Mouse (Mus musculus): ENCODE measurements at regions not wholly inside any gene's neighbourhood (a gene's known extent, or its start where the extent isn't known, plus 50 kb on each side); places are given as distances from the start of the nearest gene placed in this dataset.
A peak's percentile ranks its signal among the peaks of the same experiment; 100 is the strongest.
"Not testable (repeated sequence)": the region's sequence is repeated elsewhere in the genome, so short reads cannot be mapped to it uniquely, and the experiment has no call there.

DNA sequence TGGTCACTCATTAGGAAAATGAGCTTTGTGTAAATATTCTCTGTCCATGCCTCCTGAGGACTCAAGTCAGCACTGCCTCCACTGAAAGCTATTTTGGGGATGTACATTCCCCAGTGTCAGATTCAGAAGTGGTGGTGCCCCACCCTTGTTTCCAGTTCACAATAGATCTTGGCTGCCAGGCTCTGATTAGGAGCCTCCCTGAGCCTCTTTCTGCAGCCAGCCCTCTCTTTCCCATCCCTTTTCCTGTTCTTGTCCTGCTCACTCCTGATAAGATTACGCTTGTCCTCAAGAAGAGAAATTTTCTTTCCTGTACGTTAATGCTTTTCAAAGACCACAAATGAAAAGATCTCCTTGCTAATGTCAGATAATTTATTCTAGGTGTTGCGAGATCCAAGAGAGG, 465.2 kb downstream of the Ets1 start:
- no peak for DNase-seq (ENCODE audit: low spot score in 2 of 2)
- intact Hi-C loops (cut with DNase I), result no loop called here

GRCm38 (mm10) chr9:33104623-33105074, 468.6 kb downstream of the Ets1 start:
- intact Hi-C loops (cut with DNase I), result no loop called here
- DNase-seq (ENCODE audit: low spot score in 2 of 2), result no peak

DNA sequence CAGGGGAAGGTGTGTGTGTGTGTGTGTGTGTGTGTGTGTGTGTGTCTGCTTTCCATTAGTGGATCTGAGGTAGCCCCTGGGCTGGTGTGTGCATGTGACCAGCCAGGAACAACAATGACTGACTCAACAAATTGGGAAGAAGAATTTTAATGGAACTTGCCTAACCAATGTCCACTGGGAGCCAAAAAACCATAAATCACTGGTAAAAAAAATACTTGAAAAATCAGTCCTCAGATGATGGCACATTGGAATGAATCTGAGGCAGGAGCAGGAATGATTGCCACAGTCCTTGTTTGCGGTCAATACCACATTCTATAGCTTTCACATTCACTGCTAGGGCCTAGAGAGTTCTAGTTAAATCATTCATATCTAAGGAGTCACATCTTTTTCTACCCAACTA, 487.8 kb downstream of the Ets1 start:
- DNase-seq (ENCODE audit: low spot score in 2 of 2), result no peak
- intact Hi-C loops (cut with DNase I), result no loop called here

GRCm38 (mm10) chr9:33152186-33152585, 516.2 kb downstream of the Ets1 start:
- no peak for DNase-seq (ENCODE audit: low spot score in 2 of 2)
- intact Hi-C loops (cut with DNase I), result no loop called here

GRCm38 (mm10) chr9:33168159-33168558, 532.1 kb downstream of the Ets1 start:
- DNase-seq (ENCODE audit: low spot score in 2 of 2), result no peak
- intact Hi-C loops (cut with DNase I), result no loop called here

- intact Hi-C loops (cut with DNase I); DNase-seq (ENCODE audit: low spot score in 2 of 2): not testable (repeated sequence)
Measured at GRCm38 (mm10) chr9:33169093-33169492, 533.1 kb downstream of the Ets1 start.

- intact Hi-C loops (cut with DNase I), result no loop called here
- DNase-seq (ENCODE audit: low spot score in 2 of 2), result no peak
Measured at GRCm38 (mm10) chr9:33180066-33180465, 544.0 kb downstream of the Ets1 start.

GRCm38 (mm10) chr9:33187187-33187586, 551.2 kb downstream of the Ets1 start:
- no peak for DNase-seq (ENCODE audit: low spot score in 2 of 2)
- intact Hi-C loops (cut with DNase I), result no loop called here

- intact Hi-C loops (cut with DNase I), result no loop called here
Measured at GRCm38 (mm10) chr9:33209083-33209482, 573.1 kb downstream of the Ets1 start.

DNA sequence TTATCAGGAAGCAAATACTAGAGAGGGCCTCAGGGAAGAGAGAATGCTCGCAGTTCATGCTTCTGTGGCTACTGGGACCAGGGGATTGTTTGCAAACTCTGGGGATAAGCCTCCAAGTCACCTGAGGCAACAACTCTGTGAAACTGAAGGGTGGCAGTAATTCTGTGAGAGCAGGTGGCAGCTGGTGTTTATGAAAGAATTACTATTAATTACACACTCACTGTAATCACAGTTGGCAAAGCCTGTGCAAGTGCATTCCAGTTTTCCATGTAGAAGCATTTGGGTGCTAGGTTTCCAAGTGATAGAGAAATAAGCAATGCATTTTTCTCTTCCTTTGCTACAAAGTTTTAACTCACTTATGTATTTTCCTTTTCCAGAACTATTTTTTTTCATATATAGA, 578.5 kb downstream of the Ets1 start:
- no peak for DNase-seq (ENCODE audit: low spot score in 2 of 2)

More at GRCm38 (mm10) chr9:33209083-33209482, 573.1 kb downstream of the Ets1 start:
- no peak for DNase-seq (ENCODE audit: low spot score in 2 of 2)

DNA sequence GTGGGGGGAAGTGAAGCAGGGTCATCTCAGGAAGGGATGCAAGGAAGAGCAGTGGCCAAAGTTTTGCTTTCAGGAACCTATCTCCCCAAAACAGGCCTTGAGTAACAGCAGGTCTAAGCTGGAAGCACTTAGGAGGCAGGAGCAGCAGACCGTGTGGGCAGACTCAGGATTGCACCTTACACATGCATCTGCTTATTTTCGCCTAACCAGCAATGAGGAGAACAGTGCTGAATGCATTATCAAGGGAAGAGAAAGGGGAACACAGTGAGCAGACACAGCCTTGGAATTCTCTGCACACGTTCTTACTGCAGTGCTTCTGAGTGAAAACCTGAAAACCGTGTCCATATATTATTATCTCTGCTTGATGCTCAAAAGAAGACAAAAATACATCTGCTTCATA, 585.0 kb downstream of the Ets1 start:
- intact Hi-C loops (cut with DNase I), result no loop called here
- DNase-seq (ENCODE audit: low spot score in 2 of 2), result peak; percentile 6 to 8

More for the DNA sequence above, 578.5 kb downstream of the Ets1 start:
- intact Hi-C loops (cut with DNase I), result no loop called here

DNA sequence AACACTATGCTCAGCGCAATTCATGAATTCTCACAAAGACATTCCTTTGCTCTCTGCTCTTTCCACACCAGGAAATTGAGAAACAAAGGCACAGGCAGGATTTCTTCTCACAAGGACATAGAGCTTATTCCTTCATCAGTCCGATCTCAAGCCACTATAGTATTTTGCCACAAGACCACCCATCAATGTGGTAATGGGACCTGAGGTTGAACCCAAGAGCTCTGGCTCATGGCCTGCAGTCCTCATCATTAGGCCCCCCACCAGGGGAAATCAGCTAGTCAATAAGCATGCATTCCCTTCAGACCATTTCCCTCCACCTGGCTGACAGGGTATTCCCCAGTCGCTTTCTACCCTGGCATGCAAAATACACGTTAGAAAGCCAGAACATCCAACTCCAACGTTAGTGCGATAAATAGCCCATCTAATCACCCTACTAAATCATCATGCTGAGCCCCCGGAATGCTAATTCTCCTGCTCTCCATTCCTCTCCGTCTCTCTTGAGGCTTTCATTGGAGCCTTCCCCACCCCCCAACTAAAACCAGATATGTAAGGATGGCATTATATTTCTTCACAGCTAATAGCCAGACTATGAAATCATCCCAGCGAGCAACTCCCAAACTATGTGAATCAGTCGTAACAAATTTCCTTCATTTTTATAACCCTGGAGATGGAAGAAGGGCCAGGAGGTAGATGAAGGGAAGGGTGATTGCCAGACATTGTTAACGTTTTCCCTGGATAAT, 586.2 kb downstream of the Ets1 start:
- DNase-seq (ENCODE audit: low spot score in 2 of 2), result no peak
- intact Hi-C loops (cut with DNase I), result no loop called here

DNA sequence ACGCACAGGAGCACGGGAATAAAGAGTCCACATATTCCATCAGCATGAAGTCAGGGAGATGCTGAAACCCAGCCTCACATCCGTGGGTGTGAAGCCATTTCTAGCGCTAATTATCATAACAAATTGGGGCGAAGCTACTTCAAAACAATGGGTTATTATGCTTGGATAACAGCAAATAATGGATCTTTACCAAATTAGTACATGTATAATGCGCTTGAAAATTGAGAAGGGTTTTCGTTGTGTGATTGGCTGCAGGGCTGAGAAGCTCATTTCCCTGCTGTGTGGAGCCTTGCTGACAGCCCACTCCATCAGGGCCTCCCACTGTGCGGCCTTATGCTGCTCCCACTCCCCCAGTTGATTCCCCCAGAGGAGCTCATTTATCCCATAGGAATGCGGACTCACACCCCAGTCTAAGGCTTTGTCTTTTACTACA, 597.7 kb downstream of the Ets1 start:
- intact Hi-C loops (cut with DNase I), result no loop called here
- no peak for DNase-seq (ENCODE audit: low spot score in 2 of 2)

GRCm38 (mm10) chr9:33238190-33238589, 602.2 kb downstream of the Ets1 start:
- DNase-seq (ENCODE audit: low spot score in 2 of 2), result no peak
- intact Hi-C loops (cut with DNase I), result no loop called here

GRCm38 (mm10) chr9:33238846-33239245, 602.8 kb downstream of the Ets1 start:
- no peak for DNase-seq (ENCODE audit: low spot score in 2 of 2)
- intact Hi-C loops (cut with DNase I), result no loop called here

GRCm38 (mm10) chr9:33240506-33240905, 604.5 kb downstream of the Ets1 start:
- intact Hi-C loops (cut with DNase I), result no loop called here
- DNase-seq (ENCODE audit: low spot score in 2 of 2), result no peak

GRCm38 (mm10) chr9:33240914-33241635, 605.1 kb downstream of the Ets1 start:
- DNase-seq (ENCODE audit: low spot score in 2 of 2), result no peak
- intact Hi-C loops (cut with DNase I), result no loop called here

DNA sequence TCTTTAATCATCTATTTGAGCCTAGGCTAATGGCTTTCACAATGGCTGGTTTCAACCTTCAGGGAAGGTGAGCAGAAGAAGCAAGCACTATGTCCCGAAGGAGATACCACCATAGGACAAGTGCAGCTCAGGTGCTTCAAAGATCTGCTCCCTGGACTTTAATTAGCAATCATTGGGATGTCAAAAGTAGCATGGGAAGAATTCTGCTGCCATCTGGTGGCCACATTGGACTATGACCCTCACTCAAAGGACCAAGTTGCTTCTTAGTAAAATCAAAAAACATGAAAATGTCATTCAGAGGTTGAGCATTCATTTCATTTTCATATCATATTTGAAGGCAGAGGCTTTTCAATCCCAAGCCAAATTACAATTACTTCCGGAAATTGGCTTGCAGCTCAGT, 610.9 kb downstream of the Ets1 start:
- intact Hi-C loops (cut with DNase I), result loop anchor here (2.0 to 5.0 kb wide), 5 partner anchors 150 to 975 kb away; no protein-coding TSS in a partner anchor
- DNase-seq (ENCODE audit: low spot score in 2 of 2), result peak; percentile 7 to 40

GRCm38 (mm10) chr9:33258241-33258640, 622.2 kb downstream of the Ets1 start:
- no peak for DNase-seq (ENCODE audit: low spot score in 2 of 2)
- intact Hi-C loops (cut with DNase I), result no loop called here

GRCm38 (mm10) chr9:33260171-33260570, 624.1 kb downstream of the Ets1 start:
- DNase-seq (ENCODE audit: low spot score in 2 of 2), result peak; percentile 51 to 55
- intact Hi-C loops (cut with DNase I), result loop anchor here (2.0 to 10.0 kb wide), 3 partner anchors 1227 to 1905 kb away; no protein-coding TSS in a partner anchor

DNA sequence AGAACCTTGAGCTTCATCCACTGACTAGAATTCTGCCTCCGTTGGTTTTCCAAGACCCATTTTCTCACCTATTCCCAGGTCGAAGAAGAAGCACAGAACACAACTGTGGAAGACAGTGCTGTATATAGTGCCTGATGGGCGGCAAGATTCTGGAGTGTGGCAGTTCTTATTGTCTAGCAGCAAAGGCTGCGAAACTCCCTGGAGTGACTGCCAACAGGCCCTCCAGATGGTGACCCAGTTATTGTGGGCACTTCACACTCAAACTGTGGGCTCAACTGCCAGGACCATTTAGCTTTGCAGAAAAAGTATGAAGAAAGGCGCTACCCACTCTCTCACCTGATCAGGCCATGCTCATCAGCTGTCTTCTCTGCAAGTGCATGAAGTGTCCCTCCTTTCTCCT, 653.4 kb downstream of the Ets1 start:
- intact Hi-C loops (cut with DNase I), result no loop called here
- peak; percentile 41 to 50 for DNase-seq (ENCODE audit: low spot score in 2 of 2)

Measured in left cerebral cortex, postnatal 36 days (tissue).